ENCODE assay signal across 10 mouse cellular contexts in the genomic region with DNA sequence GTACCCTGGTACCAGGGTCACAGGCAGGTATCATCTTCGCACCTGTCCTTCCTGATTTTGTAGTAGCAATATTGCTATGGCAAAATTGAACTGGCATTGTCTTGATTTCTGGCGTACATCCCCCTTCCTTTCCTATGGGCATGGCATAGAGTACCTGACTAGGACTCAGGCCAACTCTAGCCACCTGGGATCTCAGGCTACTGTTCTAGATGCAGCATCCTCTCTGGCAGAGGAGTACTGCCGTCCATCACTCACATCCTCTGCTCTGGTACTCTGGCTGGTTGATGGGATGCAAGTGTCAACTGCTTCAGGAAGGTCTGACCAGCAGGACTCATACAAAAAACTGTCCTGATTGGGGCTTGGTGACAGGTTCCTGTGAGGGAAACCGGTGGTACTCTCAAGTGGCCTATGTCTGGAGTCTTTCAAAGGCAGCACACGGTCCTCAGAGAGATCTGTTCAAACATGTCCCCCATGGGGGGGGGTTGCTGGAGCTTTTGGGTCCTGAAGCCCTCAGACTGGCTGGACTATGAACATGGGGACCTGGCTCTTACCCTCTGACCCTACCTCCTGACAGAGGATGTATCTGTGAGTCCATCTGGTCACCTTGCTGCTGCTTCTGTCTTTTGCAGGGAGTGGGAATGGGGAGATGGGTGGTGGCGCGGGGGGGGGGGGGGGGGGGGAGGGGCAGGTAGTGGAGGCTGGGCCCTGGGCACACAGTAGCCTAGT.
A peak's percentile ranks its signal among the peaks of the same experiment; 100 is the strongest.
DNase-seq lines count a peak whose midpoint lies in the region; ATAC-seq and TF ChIP-seq lines count a peak whose summit lies in the region.
"Had no signal": no experiment of that assay in that cellular context is flagged by ENCODE, and none has a peak within 500 bp of the region (broad histone marks: within the 10 kb centered on the region; RNA-seq: fewer than 3 reads in every experiment).

No protein-coding gene starts in this region.

- no peak for TF ChIP-seq POLR2A in lung, adult 2 months (IDR thresholded peaks at IDR 0.05; ENCODE audit: borderline replicate concordance, extremely low read depth, low read depth, low read length)

- H3K36me3 ChIP-seq in forebrain, embryonic 11.5 days (ENCODE audit: control insufficient read depth, insufficient read depth, low read length): no peaks in the 10 kb centered on the region
- no peaks in the 10 kb centered on the region for H3K36me3 ChIP-seq in forebrain, postnatal 0 days (ENCODE audit: insufficient read depth)
- H3K36me3 ChIP-seq in lung, embryonic 16.5 days (ENCODE audit: control insufficient read depth, insufficient read depth, low read length): no peaks in the 10 kb centered on the region
- H3K36me3 ChIP-seq in hindbrain, embryonic 14.5 days (replicated peaks; ENCODE audit: control insufficient read depth, insufficient read depth): no peaks in the 10 kb centered on the region
- H3K36me3 ChIP-seq in neural tube, embryonic 13.5 days: no peaks in the 10 kb centered on the region
- H3K36me3 ChIP-seq: hindbrain, embryonic 15.5 days had no signal

- no peak overlapping the region; the same call in 1 of the 2 replicates for H3K9ac ChIP-seq in forebrain, embryonic 11.5 days (ENCODE audit: low read length)
- no peak overlapping the region for H3K9ac ChIP-seq in forebrain, postnatal 0 days
- H3K9ac ChIP-seq in lung, embryonic 16.5 days (ENCODE audit: low read length): no peak overlapping the region
- H3K9ac ChIP-seq in hindbrain, embryonic 14.5 days: no peak overlapping the region
- no peak overlapping the region for H3K9ac ChIP-seq in neural tube, embryonic 13.5 days
- H3K9ac ChIP-seq: hindbrain, embryonic 15.5 days had no signal

- TF ChIP-seq CTCF in forebrain, postnatal 0 days (IDR thresholded peaks at IDR 0.05; ENCODE audit: low read depth): no peak
- no peak for TF ChIP-seq CTCF in lung, adult 2 months (IDR thresholded peaks at IDR 0.05; ENCODE audit: insufficient read depth, low read length)

- peak; percentile 40 for ATAC-seq in forebrain, embryonic 11.5 days (replicated peaks; ENCODE audit: low FRiP score)
- ATAC-seq in forebrain, postnatal 0 days: no peak
- 0 out of 2 replicates have a peak, but pooled peaks have one; percentile 30 for ATAC-seq in lung, embryonic 16.5 days (ENCODE audit: low read depth)
- ATAC-seq in hindbrain, embryonic 14.5 days (ENCODE audit: low FRiP score): peak; percentile 21; the same call in 1 of the 2 replicates
- ATAC-seq in neural tube, embryonic 13.5 days (ENCODE audit: low read depth): peak; percentile 29

- no peak for DNase-seq in forebrain, embryonic 11.5 days (ENCODE audit: low spot score)
- no peak for DNase-seq in forebrain, postnatal 0 days
- no peak for DNase-seq in lung, adult 2 months
- no peak for DNase-seq in hindbrain, embryonic 14.5 days (ENCODE audit: low spot score)
- DNase-seq in thymus, postnatal 25 days: no peak
- DNase-seq in urinary bladder, adult 2 months (ENCODE audit: low spot score): no peak
- DNase-seq: gastrocnemius, postnatal 10 days had no signal

- peaks cover 6% of the 10 kb centered on the region; the same call in 1 of the 2 replicates for H3K4me1 ChIP-seq in forebrain, embryonic 11.5 days (replicated peaks; ENCODE audit: control insufficient read depth, insufficient read depth, low read length)
- H3K4me1 ChIP-seq in forebrain, postnatal 0 days (ENCODE audit: insufficient read depth): no peaks in the 10 kb centered on the region
- peaks cover 5% of the 10 kb centered on the region; the same call in 1 of the 2 replicates for H3K4me1 ChIP-seq in lung, embryonic 16.5 days (replicated peaks; ENCODE audit: control insufficient read depth, insufficient read depth, low read length)
- no peaks in the 10 kb centered on the region for H3K4me1 ChIP-seq in lung, adult 2 months (ENCODE audit: control insufficient read depth, insufficient read depth, low read length)
- 0 out of 2 replicates have a peak, but pooled peaks cover 4% of the 10 kb centered on the region for H3K4me1 ChIP-seq in hindbrain, embryonic 14.5 days (replicated peaks; ENCODE audit: control insufficient read depth, insufficient read depth, low read length)
- H3K4me1 ChIP-seq in neural tube, embryonic 13.5 days (replicated peaks): peaks cover 8% of the 10 kb centered on the region

- no peak overlapping the region for H3K27ac ChIP-seq in forebrain, embryonic 11.5 days (ENCODE audit: low read depth, low read length)
- no peak overlapping the region for H3K27ac ChIP-seq in forebrain, postnatal 0 days (ENCODE audit: low read depth, low read length)
- no peak overlapping the region for H3K27ac ChIP-seq in lung, embryonic 16.5 days (ENCODE audit: low read length)
- no peak overlapping the region for H3K27ac ChIP-seq in hindbrain, embryonic 14.5 days
- H3K27ac ChIP-seq in neural tube, embryonic 13.5 days (replicated peaks): no peak overlapping the region
- H3K27ac ChIP-seq: hindbrain, embryonic 15.5 days had no signal

- no peak overlapping the region for H3K4me3 ChIP-seq in forebrain, embryonic 11.5 days (ENCODE audit: low read depth, low read length)
- H3K4me3 ChIP-seq in forebrain, postnatal 0 days (ENCODE audit: low read depth, low read length): no peak overlapping the region
- no peak overlapping the region for H3K4me3 ChIP-seq in lung, embryonic 16.5 days (ENCODE audit: low read length)
- H3K4me3 ChIP-seq in lung, adult 2 months (replicated peaks; ENCODE audit: extremely low read depth, low read depth, low read length): no peak overlapping the region
- H3K4me3 ChIP-seq in hindbrain, embryonic 14.5 days (replicated peaks; ENCODE audit: low read length): no peak overlapping the region
- H3K4me3 ChIP-seq in neural tube, embryonic 13.5 days: no peak overlapping the region
- H3K4me3 ChIP-seq: hindbrain, embryonic 15.5 days had no signal

- WGBS in forebrain, embryonic 11.5 days: 84% methylated on average over 5 of the region's 7 CpGs
- WGBS in forebrain, postnatal 0 days: 70% methylated on average over 5 of the region's 7 CpGs
- 64% methylated on average over 5 of the region's 7 CpGs for WGBS in lung, embryonic 16.5 days
- WGBS in lung, adult 2 months: 74% methylated on average over 7 of the region's 7 CpGs
- 63% methylated on average over 5 of the region's 7 CpGs for WGBS in hindbrain, embryonic 14.5 days
- WGBS in neural tube, embryonic 13.5 days: 58% methylated on average over 7 of the region's 7 CpGs

- H3K27me3 ChIP-seq in forebrain, embryonic 11.5 days (ENCODE audit: control insufficient read depth, insufficient read depth, low read length): no peaks in the 10 kb centered on the region
- no peaks in the 10 kb centered on the region for H3K27me3 ChIP-seq in forebrain, postnatal 0 days (ENCODE audit: insufficient read depth, low read length)
- H3K27me3 ChIP-seq in lung, embryonic 16.5 days (ENCODE audit: control insufficient read depth, insufficient read depth, low read depth, low read length): no peaks in the 10 kb centered on the region
- H3K27me3 ChIP-seq in hindbrain, embryonic 14.5 days (ENCODE audit: control insufficient read depth, insufficient read depth, low read length): no peaks in the 10 kb centered on the region
- H3K27me3 ChIP-seq in neural tube, embryonic 13.5 days: no peaks in the 10 kb centered on the region
- H3K27me3 ChIP-seq: hindbrain, embryonic 15.5 days had no signal

- no peaks in the 10 kb centered on the region for H3K9me3 ChIP-seq in forebrain, embryonic 11.5 days (ENCODE audit: control insufficient read depth, low read length)
- H3K9me3 ChIP-seq in forebrain, postnatal 0 days (ENCODE audit: low read length): no peaks in the 10 kb centered on the region
- H3K9me3 ChIP-seq in lung, embryonic 16.5 days (ENCODE audit: control insufficient read depth, low read length): no peaks in the 10 kb centered on the region
- no peaks in the 10 kb centered on the region for H3K9me3 ChIP-seq in hindbrain, embryonic 14.5 days (ENCODE audit: control insufficient read depth, low read length)
- no peaks in the 10 kb centered on the region for H3K9me3 ChIP-seq in neural tube, embryonic 13.5 days
- H3K9me3 ChIP-seq: hindbrain, embryonic 15.5 days had no signal

- H3K4me2 ChIP-seq in forebrain, embryonic 11.5 days (ENCODE audit: low read depth, low read length, severe bottlenecking): no peak overlapping the region
- no peak overlapping the region for H3K4me2 ChIP-seq in forebrain, postnatal 0 days (ENCODE audit: low read depth)
- no peak overlapping the region for H3K4me2 ChIP-seq in lung, embryonic 16.5 days (ENCODE audit: low read depth, low read length)
- no peak overlapping the region for H3K4me2 ChIP-seq in hindbrain, embryonic 14.5 days (replicated peaks)
- H3K4me2 ChIP-seq in neural tube, embryonic 13.5 days: no peak overlapping the region
